Mouse (Mus musculus) forebrain, embryonic 12.5 days (tissue): ENCODE results near the gene Grin3b. TPM values are rescaled to one million over a fixed set of nuclear protein-coding genes. Genes with fewer than 3 reads are reported as not detected.
A peak's percentile ranks its signal among the peaks of the same experiment; 100 is the strongest.

ENCODE experiments used
- ATAC-seq: fragments of 200-750 bp; cut with Nextera tagmentation; 2 replicates; pipeline ENCODE4 v1.8.0; 2017; ENCODE audit warnings: moderate TSS enrichment; ENCODE audit not compliant: low FRiP score
- H3K27ac ChIP-seq: fragments of 300-500 bp; sonication (generic); 2 replicates; pipeline ENCODE4 v1.5.1; 2016; ENCODE audit warnings: mild to moderate bottlenecking
- H3K27me3 ChIP-seq: fragments of 300-500 bp; sonication (generic); 2 replicates; pipeline ENCODE4 v1.6.1; 2016; ENCODE audit warnings: mild to moderate bottlenecking
- H3K36me3 ChIP-seq: fragments of 300-500 bp; sonication (generic); replicated peaks from 2 replicates; pipeline ENCODE4 v1.6.1; 2016; ENCODE audit warnings: mild to moderate bottlenecking
- H3K4me1 ChIP-seq: fragments of 300-500 bp; sonication (generic); 2 replicates; pipeline ENCODE4 v1.6.1; 2016
- H3K4me2 ChIP-seq: fragments of 300-500 bp; sonication (generic); 2 replicates; pipeline ENCODE4 v1.6.1; 2016; ENCODE audit warnings: mild to moderate bottlenecking, moderate library complexity
- H3K4me3 ChIP-seq: fragments of 300-500 bp; sonication (generic); replicated peaks from 2 replicates; pipeline ENCODE4 v1.5.1; 2016; ENCODE audit warnings: mild to moderate bottlenecking
- H3K9ac ChIP-seq: fragments of 300-500 bp; sonication (generic); 2 replicates; pipeline ENCODE4 v1.6.1; 2016; ENCODE audit warnings: mild to moderate bottlenecking
- H3K9me3 ChIP-seq: fragments of 300-500 bp; sonication (generic); 2 replicates; pipeline ENCODE4 v1.6.1; 2016
- WGBS: fragments of 180-500 bp; shearing (Covaris S2); methylation state at CpG from one replicate; pipeline ENCODE4 v1.1.7; 2016; 5-methylcytosine and 5-hydroxymethylcytosine counted together
- polyA plus RNA-seq: library from polyadenylated mRNA; unstranded; fragments of >200 nt; fragmentation: Nextera tagmentation; extraction: Ambion mirVana; gene quantifications from 2 replicates; pipeline ENCODE4 v1.2.1, GENCODE M21; 2016

Grin3b gene
- polyA plus RNA-seq, 1 experiment from 2014 or later, result 0.46 TPM

GRCm38 (mm10) chr10:80024229-80025043 is 53.9 kb downstream of the Grin3b start:
- Histone ChIP-seq H3K9me3 (no peaks in the 10 kb centered on the region), H3K4me2 (no peak overlapping the region), H3K4me3 (no peak overlapping the region), H3K36me3 (no peaks in the 10 kb centered on the region), H3K4me1 (peaks cover 9% of the 10 kb centered on the region; the same call in 1 of the 2 replicates), H3K27ac (no peak overlapping the region), H3K27me3 (peaks cover 14% of the 10 kb centered on the region), H3K9ac (no peak overlapping the region)
- WGBS, result 79% methylated on average over 15 of the region's 15 CpGs
- no peak for ATAC-seq

GRCm38 (mm10) chr10:80025044-80025347 is 54.5 kb downstream of the Grin3b start:
- no peak overlapping the region for H3K4me3 ChIP-seq
- WGBS, result 51% methylated on average over 4 of the region's 4 CpGs
- H3K27ac ChIP-seq, result no peak overlapping the region
- peaks cover 8% of the 10 kb centered on the region; the same call in 1 of the 2 replicates for H3K27me3 ChIP-seq
- H3K4me1 ChIP-seq, result peaks cover 3% of the 10 kb centered on the region; the same call in 1 of the 2 replicates
- no peak overlapping the region for H3K4me2 ChIP-seq
- no peaks in the 10 kb centered on the region for H3K9me3 ChIP-seq
- no peaks in the 10 kb centered on the region for H3K36me3 ChIP-seq
- H3K9ac ChIP-seq, result no peak overlapping the region
- no peak for ATAC-seq

GRCm38 (mm10) chr10:80025463-80025862 is 54.9 kb downstream of the Grin3b start:
- Histone ChIP-seq H3K4me3 (no peak overlapping the region), H3K9ac (no peak overlapping the region), H3K9me3 (no peaks in the 10 kb centered on the region), H3K4me1 (no peaks in the 10 kb centered on the region), H3K4me2 (no peak overlapping the region), H3K27ac (no peak overlapping the region), H3K27me3 (peaks cover 4% of the 10 kb centered on the region; the same call in 1 of the 2 replicates), H3K36me3 (no peaks in the 10 kb centered on the region)
- WGBS, result 84% methylated on average over 10 of the region's 10 CpGs
- ATAC-seq, result no peak

GRCm38 (mm10) chr10:80025889-80026288 is 55.4 kb downstream of the Grin3b start:
- ATAC-seq, result 0 out of 2 replicates have a peak, but pooled peaks have one; percentile 61
- WGBS, result 61% methylated on average over 12 of the region's 12 CpGs
- Histone ChIP-seq H3K9me3 (no peaks in the 10 kb centered on the region), H3K36me3 (no peaks in the 10 kb centered on the region), H3K27ac (no peak overlapping the region), H3K4me2 (no peak overlapping the region), H3K9ac (no peak overlapping the region), H3K27me3 (peaks cover 3% of the 10 kb centered on the region; the same call in 1 of the 2 replicates), H3K4me1 (no peaks in the 10 kb centered on the region), H3K4me3 (no peak overlapping the region)

Other genes with a start within 250 kb of the Grin3b start
- 43.7 and 47.6 TPM in 2 replicates for gene Polrmt, start 224.1 kb upstream of the Grin3b start, polyA plus RNA-seq
- gene Fgf22, start 215.6 kb upstream of the Grin3b start, polyA plus RNA-seq, result 0.47 and 0.68 TPM in 2 replicates
- gene Rnf126, start 203.8 kb upstream of the Grin3b start, polyA plus RNA-seq, result 96.8 and 103 TPM in 2 replicates
- 0.55 and 1.0 TPM in 2 replicates for gene Fstl3, start 193.4 kb upstream of the Grin3b start, polyA plus RNA-seq
- 0.09 TPM in 1 of 2 replicates, not detected in the other for gene Prss57, start 179.8 kb upstream of the Grin3b start, polyA plus RNA-seq
- 184 and 194 TPM in 2 replicates for gene Palm, start 177.1 kb upstream of the Grin3b start, polyA plus RNA-seq
- gene Misp, start 149.7 kb upstream of the Grin3b start, polyA plus RNA-seq, result 0.81 and 1.1 TPM in 2 replicates
- gene Ptbp1, start 116.3 kb upstream of the Grin3b start, polyA plus RNA-seq, result 223 TPM in 2 replicates
- 14.8 and 16.2 TPM in 2 replicates for gene Prtn3, start 96.2 kb upstream of the Grin3b start, polyA plus RNA-seq
- gene Plppr3, start 96.1 kb upstream of the Grin3b start, polyA plus RNA-seq, result 223 and 250 TPM in 2 replicates
- not detected in 2 replicates for gene Elane, start 84.5 kb upstream of the Grin3b start, polyA plus RNA-seq
- gene Cfd, start 79.9 kb upstream of the Grin3b start, polyA plus RNA-seq, result not detected in 2 replicates
- 59.9 and 62.3 TPM in 2 replicates for gene Med16, start 61.8 kb upstream of the Grin3b start, polyA plus RNA-seq
- gene Gm26602, start 59.9 kb upstream of the Grin3b start, polyA plus RNA-seq, result 35.1 and 53.2 TPM in 2 replicates
- gene Kiss1r, start 53.7 kb upstream of the Grin3b start, polyA plus RNA-seq, result 0.96 and 1.1 TPM in 2 replicates
- gene R3hdm4, start 49.5 kb upstream of the Grin3b start, polyA plus RNA-seq, result 162 and 173 TPM in 2 replicates
- gene Arid3a, start 43.7 kb upstream of the Grin3b start, polyA plus RNA-seq, result 4.5 and 4.7 TPM in 2 replicates
- gene Wdr18, start 10.6 kb upstream of the Grin3b start, polyA plus RNA-seq, result 94.4 and 96.0 TPM in 2 replicates
- gene Tmem259, start 13.6 kb downstream of the Grin3b start, polyA plus RNA-seq, result 14.7 and 19.2 TPM in 2 replicates
- 85.5 and 115 TPM in 2 replicates for gene Cnn2, start 17.9 kb downstream of the Grin3b start, polyA plus RNA-seq
- gene Abca7, start 25.8 kb downstream of the Grin3b start, polyA plus RNA-seq, result 5.8 and 5.9 TPM in 2 replicates
- 3.4 and 3.6 TPM in 2 replicates for gene Arhgap45, start 45.9 kb downstream of the Grin3b start, polyA plus RNA-seq
- 183 and 184 TPM in 2 replicates for gene Polr2e, start 69.1 kb downstream of the Grin3b start, polyA plus RNA-seq
- 434 and 458 TPM in 2 replicates for gene Gpx4, start 76.5 kb downstream of the Grin3b start, polyA plus RNA-seq
- 14.8 and 16.4 TPM in 2 replicates for gene Sbno2, start 134.9 kb downstream of the Grin3b start, polyA plus RNA-seq
- gene Stk11, start 145.1 kb downstream of the Grin3b start, polyA plus RNA-seq, result 20.8 and 23.2 TPM in 2 replicates
- gene Atp5d, start 167.9 kb downstream of the Grin3b start, polyA plus RNA-seq, result 405 and 428 TPM in 2 replicates
- gene Cbarp, start 170.1 kb downstream of the Grin3b start, polyA plus RNA-seq, result 13.2 and 13.8 TPM in 2 replicates
- 45.0 and 50.3 TPM in 2 replicates for gene Midn, start 177.6 kb downstream of the Grin3b start, polyA plus RNA-seq
- gene Cirbp, start 195.3 kb downstream of the Grin3b start, polyA plus RNA-seq, result 224 and 240 TPM in 2 replicates
- gene 1600002K03Rik, start 202.2 kb downstream of the Grin3b start, polyA plus RNA-seq, result 11.1 and 11.6 TPM in 2 replicates
- gene Efna2, start 208.8 kb downstream of the Grin3b start, polyA plus RNA-seq, result 36.4 and 48.9 TPM in 2 replicates